ENCODE assay signal across 21 mouse cellular contexts in genomic region chr13:97986691-97987090, GRCm38 (mm10).
DNase-seq lines count a peak whose midpoint lies in the region.
"Had no signal": no experiment of that assay in that cellular context is flagged by ENCODE, and none has a peak within 500 bp of the region (broad histone marks: within the 10 kb centered on the region; RNA-seq: fewer than 3 reads in every experiment).

No protein-coding gene starts in this region.

- peak; percentile 85 for DNase-seq in heart, adult 11 months
- no peak for DNase-seq in heart, embryonic 10.5 days (ENCODE audit: low spot score)
- DNase-seq in Muller cell, postnatal 12 days (ENCODE audit: inconsistent ontology term) = peak; percentile 83
- DNase-seq in brain, adult 2 months (ENCODE audit: low read depth, low spot score) = peak; percentile 50
- peak; percentile 12 for DNase-seq in telencephalon, adult 2 months (ENCODE audit: low read depth, low spot score)
- no peak for DNase-seq in urinary bladder, postnatal 10 days (ENCODE audit: low spot score)
- DNase-seq: adrenal gland, adult 8-10 months; adrenal gland, postnatal 25 days; cerebellum, adult 18-20 months; cerebellum, adult 9-10 months; cerebellum, postnatal 14 days; gastrocnemius, postnatal 25 days; heart, adult 2 months; heart, postnatal 14 days; heart, postnatal 4 days had no signal

- H3K27me3 ChIP-seq in heart, embryonic 10.5 days (ENCODE audit: insufficient read depth, poor library complexity, severe bottlenecking) = no peaks in the 10 kb centered on the region
- H3K27me3 ChIP-seq: forebrain, embryonic 13.5 days; heart, embryonic 15.5 days had no signal

- peaks cover 6% of the 10 kb centered on the region for H3K4me1 ChIP-seq in heart, embryonic 10.5 days

- no peak overlapping the region for H3K4me3 ChIP-seq in heart, embryonic 10.5 days
- H3K4me3 ChIP-seq: forebrain, embryonic 10.5 days; forebrain, embryonic 13.5 days; heart, adult 2 months; heart, embryonic 12.5 days; heart, embryonic 15.5 days had no signal

- WGBS in heart, embryonic 10.5 days = 87% methylated on average over 6 of the region's 6 CpGs

- no peaks in the 10 kb centered on the region for H3K9me3 ChIP-seq in heart, embryonic 10.5 days
- H3K9me3 ChIP-seq: forebrain, embryonic 10.5 days; forebrain, embryonic 13.5 days; heart, embryonic 12.5 days; heart, embryonic 15.5 days had no signal

- H3K27ac ChIP-seq in heart, embryonic 10.5 days = no peak overlapping the region
- H3K27ac ChIP-seq: forebrain, embryonic 10.5 days; forebrain, embryonic 13.5 days; heart, adult 2 months; heart, embryonic 15.5 days; hindbrain, embryonic 14.5 days; hindbrain, postnatal 0 days had no signal

- H3K36me3 ChIP-seq in heart, embryonic 10.5 days = no peaks in the 10 kb centered on the region
- H3K36me3 ChIP-seq: forebrain, embryonic 10.5 days; heart, embryonic 12.5 days; heart, embryonic 15.5 days had no signal

Comparison
In these comparisons a context has a peak if more than half of its experiments do, and no peak if none do; other contexts are left out.
1. DNase-seq: peak in heart, adult 11 months (single experiment), Muller cell, postnatal 12 days (single experiment), brain, adult 2 months (single experiment) and telencephalon, adult 2 months (single experiment); none in heart, embryonic 10.5 days (single experiment) and urinary bladder, postnatal 10 days (single experiment).